7 mouse cellular contexts compared by ENCODE assay signal in the genomic region with DNA sequence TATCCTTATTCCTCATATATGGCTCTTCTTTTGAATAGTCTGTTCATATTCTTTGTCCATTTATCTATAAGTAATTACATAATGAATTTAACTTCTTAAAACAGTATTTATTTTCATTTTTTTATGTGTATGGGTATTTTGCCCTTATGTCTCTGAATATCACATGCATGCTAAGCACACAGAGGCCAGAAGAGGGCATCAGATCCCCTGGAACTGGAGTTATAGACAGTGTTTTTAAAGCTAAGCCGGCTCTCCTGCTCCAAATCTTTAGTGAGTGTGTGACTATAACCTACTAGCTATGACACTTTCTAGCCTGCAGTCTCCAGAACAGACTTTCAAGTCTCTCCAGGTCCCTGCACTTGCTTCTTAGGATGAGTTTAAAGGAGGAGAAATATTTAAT.
DNase-seq lines count a peak whose midpoint lies in the region; ATAC-seq and TF ChIP-seq lines count a peak whose summit lies in the region.

No protein-coding gene starts in this region.

- no peaks in the 10 kb centered on the region for H3K9me3 ChIP-seq in kidney, embryonic 14.5 days (ENCODE audit: control insufficient read depth, low read length)
- H3K9me3 ChIP-seq in CH12.LX (replicated peaks; ENCODE audit: low read length): no peaks in the 10 kb centered on the region

- in situ Hi-C loops in CH12.LX (cut with MboI; ENCODE audit: low pct_ligation_motif_present, low pct_unique_long_range_greater_than_20kb, low sequenced_read_pairs): no loop called here

- dilution Hi-C loops in CH12.LX (cut with MboI; ENCODE audit: extremely low pct_ligation_motif_present, extremely low pct_unique_long_range_greater_than_20kb, low sequenced_read_pairs): no loop called here

- peak; percentile 51 for TF ChIP-seq RAD21 in CH12.LX (IDR thresholded peaks at IDR 0.05; ENCODE audit: low read depth, low read length)

- DNase-seq in kidney, adult 8-10 months: peak; percentile 20 to 64
- peak; percentile 24 for DNase-seq in CH12.LX (ENCODE audit: extremely low read depth)
- peak; percentile 55 for DNase-seq in adipocyte (ENCODE audit: low spot score)
- DNase-seq in kidney, postnatal 4 days: peak; percentile 69 to 70
- peak; percentile 38 for DNase-seq in retina, postnatal 1 day
- no peak for DNase-seq in adrenal gland, adult 8-10 months

- H3K27me3 ChIP-seq in kidney, embryonic 14.5 days (ENCODE audit: control insufficient read depth, insufficient read depth, low read length): no peaks in the 10 kb centered on the region
- no peaks in the 10 kb centered on the region for H3K27me3 ChIP-seq in CH12.LX (replicated peaks)

- TF ChIP-seq CTCF in CH12.LX (conservative IDR thresholded peaks at IDR 0.05 in 1 of 2, IDR thresholded peaks at IDR 0.05 in 1 of 2; ENCODE audit: low read depth in 2 of 2, low read length in 2 of 2): peak; percentile 18 to 66; a peak in 2 of 4 replicates

- no peak overlapping the region for H3K4me3 ChIP-seq in kidney, embryonic 14.5 days (ENCODE audit: low read length)
- H3K4me3 ChIP-seq in CH12.LX (replicated peaks in 1 of 3; ENCODE audit: low read depth in 2 of 3, low read length in 2 of 3, poor library complexity in 1 of 3): no peak overlapping the region

- no peak for TF ChIP-seq POLR2A in CH12.LX (IDR thresholded peaks at IDR 0.05; ENCODE audit: low read depth, low read length)

- 36% methylated on average over 1 of the region's 1 CpGs for WGBS in kidney, embryonic 14.5 days

- no peak overlapping the region for H3K27ac ChIP-seq in kidney, embryonic 14.5 days (ENCODE audit: low read depth, low read length)
- H3K27ac ChIP-seq in CH12.LX (ENCODE audit: insufficient read depth, low read depth): no peak overlapping the region

- no peak overlapping the region for H3K9ac ChIP-seq in kidney, embryonic 14.5 days (ENCODE audit: low read depth, low read length)
- no peak overlapping the region for H3K9ac ChIP-seq in CH12.LX (ENCODE audit: insufficient read depth, low read depth)

- no peaks in the 10 kb centered on the region for H3K79me2 ChIP-seq in CH12.LX (replicated peaks; ENCODE audit: control insufficient read depth, extremely low read depth, insufficient read depth, poor library complexity, severe bottlenecking)

- H3K4me1 ChIP-seq in kidney, embryonic 14.5 days (ENCODE audit: control insufficient read depth, insufficient read depth, low read length): no peaks in the 10 kb centered on the region
- no peaks in the 10 kb centered on the region for H3K4me1 ChIP-seq in CH12.LX (ENCODE audit: control insufficient read depth in 1 of 2, insufficient read depth in 2 of 2)

- no peak overlapping the region for H3K4me2 ChIP-seq in kidney, embryonic 14.5 days (replicated peaks; ENCODE audit: low read depth, low read length)
- no peak overlapping the region for H3K4me2 ChIP-seq in CH12.LX (ENCODE audit: insufficient read depth, low read depth, poor library complexity, severe bottlenecking)

- TF ChIP-seq EP300 in CH12.LX (IDR thresholded peaks at IDR 0.05; ENCODE audit: low read length): no peak

- no peak for ATAC-seq in kidney, embryonic 14.5 days (ENCODE audit: low FRiP score, low TSS enrichment)

- peaks cover 75% of the 10 kb centered on the region for H3K36me3 ChIP-seq in kidney, embryonic 14.5 days (ENCODE audit: control insufficient read depth, insufficient read depth, low read length)
- H3K36me3 ChIP-seq in CH12.LX (replicated peaks in 1 of 2; ENCODE audit: control insufficient read depth in 1 of 2, insufficient read depth in 1 of 2, low read length in 1 of 2): peaks cover 61 to 96% of the 10 kb centered on the region in 2 experiments

TF ChIP-seq in CH12.LX, 34 proteins besides CTCF, POLR2A, EP300 and RAD21:
- TF ChIP-seq SMC3 (IDR thresholded peaks at IDR 0.05; ENCODE audit: low read depth, low read length) (peak; percentile 58), RCOR1 (conservative IDR thresholded peaks at IDR 0.05; ENCODE audit: low read depth, low read length) (no peak)
